Mouse (Mus musculus): ENCODE results near the gene Rad9b.

DNA sequence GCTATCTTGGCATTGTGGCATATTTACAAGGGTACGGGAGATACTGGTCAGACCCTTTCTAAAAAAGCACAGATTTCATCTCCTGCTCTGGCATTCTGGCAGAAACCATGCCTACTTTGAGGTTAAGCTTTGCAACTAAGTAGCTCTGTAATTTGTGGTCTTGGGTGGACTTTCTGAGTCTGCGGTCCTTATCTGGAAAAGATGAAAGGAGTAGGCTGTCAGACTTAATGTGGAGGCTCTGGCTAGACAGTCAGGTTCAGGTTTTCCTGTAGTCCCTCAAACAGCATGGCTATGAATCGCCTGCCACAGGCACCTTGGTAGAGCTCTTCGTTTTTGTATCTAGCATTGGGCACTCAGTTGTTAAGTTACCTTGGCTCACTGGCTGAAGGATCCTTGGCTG is 67.0 kb downstream of the Rad9b start:
- TF ChIP-seq CTCF (conservative IDR thresholded peaks at IDR 0.05; ENCODE audit: insufficient read depth, insufficient read length, low read depth, low read length): no peak
- no peak for TF ChIP-seq POLR2A (IDR thresholded peaks at IDR 0.05; ENCODE audit: low read depth, low read length)

All from kidney, adult 2 months (tissue).